Mouse (Mus musculus) liver, adult 2 months (tissue): ENCODE results near the gene C8a. TPM values are rescaled to one million over a fixed set of nuclear protein-coding genes. Genes with fewer than 3 reads are reported as not detected.

Experiments used
- DNase-seq: peaks from one replicate; pipeline ENCODE4 v3.0.0-alpha.2; 2011; ENCODE audit warnings: low read depth, low spot score; ENCODE audit errors: extremely low read depth
- H3K27ac ChIP-seq: fragments of 200-500 bp; replicated peaks from 2 replicates; pipeline ENCODE4 v1.5.1; 2012; ENCODE audit warnings: low read depth, mild to moderate bottlenecking, control low read depth, inconsistent platforms, low read length; ENCODE audit not compliant: insufficient read depth
- H3K27me3 ChIP-seq: fragments of 200-500 bp; 2 replicates; pipeline ENCODE4 v1.6.1; 2012; ENCODE audit warnings: mild to moderate bottlenecking, moderate library complexity, low read length, inconsistent platforms; ENCODE audit not compliant: control insufficient read depth, insufficient read depth
- H3K36me3 ChIP-seq: fragments of 200-500 bp; 2 replicates; pipeline ENCODE4 v1.6.1; 2012; ENCODE audit warnings: low read length, inconsistent platforms; ENCODE audit not compliant: control insufficient read depth, insufficient read depth
- H3K4me1 ChIP-seq: fragments of 200-500 bp; 2 replicates; pipeline ENCODE4 v1.6.1; 2011; ENCODE audit warnings: low read length; ENCODE audit not compliant: control insufficient read depth, insufficient read depth
- H3K4me3 ChIP-seq: fragments of 200-500 bp; 2 replicates; pipeline ENCODE4 v1.5.1; 2011; ENCODE audit warnings: low read depth, mild to moderate bottlenecking, control low read depth, low read length, moderate library complexity; ENCODE audit not compliant: insufficient read depth
- H3K79me2 ChIP-seq: fragments of 200-500 bp; 2 replicates; pipeline ENCODE4 v1.6.1; 2012; ENCODE audit warnings: inconsistent platforms, mild to moderate bottlenecking, low read length, moderate library complexity; ENCODE audit not compliant: control insufficient read depth, insufficient read depth
- H3K9ac ChIP-seq: fragments of 200-500 bp; 2 replicates; pipeline ENCODE4 v1.6.1; 2012; ENCODE audit warnings: low read depth, mild to moderate bottlenecking, control low read depth, inconsistent platforms, low read length
- CTCF ChIP-seq: fragments of 200-500 bp; IDR thresholded peaks from 2 replicates; pipeline ENCODE4 v1.5.1; 2011; ENCODE audit warnings: low read depth, low read length, control low read depth
- POLR2A ChIP-seq: fragments of 200-500 bp; IDR thresholded peaks from 2 replicates; pipeline ENCODE4 v1.6.1; 2011; ENCODE audit warnings: low read length, control low read depth; ENCODE audit not compliant: insufficient read depth; ENCODE audit errors: extremely low read depth
- WGBS: fragments of 180-500 bp; shearing (Covaris S2); methylation state at CpG from one replicate; pipeline ENCODE4 v1.1.7; 2018; 5-methylcytosine and 5-hydroxymethylcytosine counted together
- polyA plus RNA-seq: library from polyadenylated mRNA; depleted of rRNA; stranded (reverse); fragments of >200 nt; gene quantifications from 2 replicates; pipeline ENCODE4 v1.2.3, GENCODE M21; 2012; rRNA removed
- total RNA-seq: library from RNA; depleted of rRNA; stranded (reverse); fragments of >200 nt; gene quantifications from 2 replicates; pipeline ENCODE4 v1.2.3, GENCODE M21; 2014; rRNA removed

C8a gene
- total and polyA plus RNA-seq, 2 experiments: 71.3 to 250 TPM

- 18% methylated on average over 8 of the region's 8 CpGs for WGBS
- H3K36me3 ChIP-seq: no peaks in the 10 kb centered on the region; the same call in 1 of the 2 replicates
- peak within 1 kb of the TSS; percentile 80 for H3K27ac ChIP-seq
- peaks cover 28% of the 10 kb centered on the region for H3K4me1 ChIP-seq
- TF ChIP-seq CTCF (no peak), POLR2A (no peak)
- peaks cover 17% of the 10 kb centered on the region; the same call in 1 of the 2 replicates for H3K79me2 ChIP-seq
- no peaks in the 10 kb centered on the region for H3K27me3 ChIP-seq
- H3K4me3 ChIP-seq: peak within 1 kb of the TSS; percentile 47
- peak within 1 kb of the TSS; percentile 60 for H3K9ac ChIP-seq
- DNase-seq: peak; percentile 89
These were observed 110.1 kb downstream of the C8a start, which contains the start of gene C8b for GRCm38 (mm10) chr4:104766065-104766464. Gene C8b (plus strand): TSS chr4:104766317.

Other genes with a start within 250 kb of the C8a start
- gene C8b, start 110.1 kb downstream of the C8a start, total RNA-seq: 244 and 263 TPM in 2 replicates
- gene C8b, start 110.1 kb downstream of the C8a start, polyA plus RNA-seq: 62.9 and 83.5 TPM in 2 replicates
- gene Gm17662, start 19.1 kb downstream of the C8a start, total RNA-seq: not detected in 2 replicates
- not detected in 2 replicates for gene Gm17662, start 19.1 kb downstream of the C8a start, polyA plus RNA-seq
- 2.9 and 3.8 TPM in 2 replicates for gene Fyb2, start 37.1 kb upstream of the C8a start, total RNA-seq
- 0.87 and 0.93 TPM in 2 replicates for gene Fyb2, start 37.1 kb upstream of the C8a start, polyA plus RNA-seq
- gene Prkaa2, start 233.5 kb upstream of the C8a start, total RNA-seq: 21.3 and 24.9 TPM in 2 replicates
- gene Prkaa2, start 233.5 kb upstream of the C8a start, polyA plus RNA-seq: 8.2 and 11.3 TPM in 2 replicates